Comparison of ENCODE assay signal across 9 mouse cellular contexts in genomic region chr2:155764679-155765418, GRCm38 (mm10). TPM values are rescaled to one million over a fixed set of nuclear protein-coding genes. Genes with fewer than 3 reads are reported as not detected.
A peak's percentile ranks its signal among the peaks of the same experiment; 100 is the strongest.
DNase-seq lines count a peak whose midpoint lies in the region; ATAC-seq and TF ChIP-seq lines count a peak whose summit lies in the region.
"Had no signal": no experiment of that assay in that cellular context is flagged by ENCODE, and none has a peak within 500 bp of the region (broad histone marks: within the 10 kb centered on the region; RNA-seq: fewer than 3 reads in every experiment).

No protein-coding gene starts in this region.

- intact Hi-C loops in left cerebral cortex, postnatal 36 days (cut with DNase I), result loop anchor here (5.0 kb wide), 2 partner anchors 68 to 248 kb away; partner anchors contain the start of genes Acss2 and Ggt7

- H3K4me2 ChIP-seq in forebrain, postnatal 0 days (ENCODE audit: low read depth), result no peak overlapping the region
- no peak overlapping the region for H3K4me2 ChIP-seq in midbrain, embryonic 14.5 days (ENCODE audit: low read length)
- H3K4me2 ChIP-seq: stomach, embryonic 15.5 days had no signal

- H3K27ac ChIP-seq in cerebellum, adult 2 months (ENCODE audit: insufficient read depth, low read length), result no peak overlapping the region
- H3K27ac ChIP-seq in forebrain, postnatal 0 days (ENCODE audit: low read depth, low read length), result no peak overlapping the region
- no peak overlapping the region for H3K27ac ChIP-seq in midbrain, embryonic 14.5 days (replicated peaks; ENCODE audit: low read depth, low read length)
- H3K27ac ChIP-seq: stomach, embryonic 15.5 days had no signal

- H3K4me1 ChIP-seq in cerebellum, adult 2 months (ENCODE audit: control insufficient read depth, insufficient read depth, low read length), result peaks cover 4% of the 10 kb centered on the region; the same call in 1 of the 2 replicates
- H3K4me1 ChIP-seq in forebrain, postnatal 0 days (ENCODE audit: insufficient read depth), result no peaks in the 10 kb centered on the region
- H3K4me1 ChIP-seq in midbrain, embryonic 14.5 days (ENCODE audit: control insufficient read depth, insufficient read depth, low read length), result no peaks in the 10 kb centered on the region
- H3K4me1 ChIP-seq: stomach, embryonic 15.5 days had no signal

- TF ChIP-seq POLR2A in cerebellum, adult 2 months (IDR thresholded peaks at IDR 0.05; ENCODE audit: borderline replicate concordance, insufficient read depth, low read length), result no peak

- no peaks in the 10 kb centered on the region for H3K36me3 ChIP-seq in forebrain, postnatal 0 days (ENCODE audit: insufficient read depth)
- no peaks in the 10 kb centered on the region for H3K36me3 ChIP-seq in midbrain, embryonic 14.5 days (ENCODE audit: control insufficient read depth, insufficient read depth, low read length)
- H3K36me3 ChIP-seq: stomach, embryonic 15.5 days had no signal

- WGBS in cerebellum, adult 2 months, result 40% methylated on average over 13 of the region's 13 CpGs
- 53% methylated on average over 13 of the region's 13 CpGs for WGBS in forebrain, postnatal 0 days
- WGBS in midbrain, embryonic 14.5 days, result 55% methylated on average over 13 of the region's 13 CpGs

- peak; percentile 81 for ATAC-seq in forebrain, postnatal 0 days
- peak; percentile 56 to 72; a peak in 3 of 4 replicates for ATAC-seq in hematopoietic stem cell, adult 5-6 weeks (replicated peaks in 1 of 2; ENCODE audit: insufficient read depth in 1 of 2, low FRiP score in 2 of 2, low TSS enrichment in 1 of 2, low read depth in 1 of 2, poor library complexity in 2 of 2, severe bottlenecking in 2 of 2)
- peak; percentile 43; the same call in 1 of the 2 replicates for ATAC-seq in midbrain, embryonic 14.5 days (ENCODE audit: low FRiP score, low TSS enrichment)

- no peak overlapping the region for H3K4me3 ChIP-seq in cerebellum, adult 2 months (replicated peaks; ENCODE audit: insufficient read depth, low read depth, low read length)
- H3K4me3 ChIP-seq in forebrain, postnatal 0 days (ENCODE audit: low read depth, low read length), result no peak overlapping the region
- H3K4me3 ChIP-seq in midbrain, embryonic 14.5 days (replicated peaks; ENCODE audit: low read depth, low read length), result no peak overlapping the region
- H3K4me3 ChIP-seq: stomach, embryonic 15.5 days had no signal

- TF ChIP-seq CTCF in cerebellum, adult 2 months (IDR thresholded peaks at IDR 0.05; ENCODE audit: borderline replicate concordance, insufficient read depth, low read depth, low read length), result peak; percentile 77
- peak; percentile 85 for TF ChIP-seq CTCF in forebrain, postnatal 0 days (IDR thresholded peaks at IDR 0.05; ENCODE audit: low read depth)

- no peaks in the 10 kb centered on the region for H3K27me3 ChIP-seq in cerebellum, adult 2 months (ENCODE audit: control insufficient read depth, insufficient read depth, low read length)
- H3K27me3 ChIP-seq in forebrain, postnatal 0 days (ENCODE audit: insufficient read depth, low read length), result no peaks in the 10 kb centered on the region
- H3K27me3 ChIP-seq in midbrain, embryonic 14.5 days (ENCODE audit: control insufficient read depth, insufficient read depth, low read length), result no peaks in the 10 kb centered on the region
- H3K27me3 ChIP-seq: stomach, embryonic 15.5 days had no signal

- DNase-seq in ovary, postnatal 14 days (ENCODE audit: low spot score), result peak; percentile 67
- no peak for DNase-seq in ovary, postnatal 36 days (ENCODE audit: low spot score)
- peak; percentile 78 to 80 for DNase-seq in cerebellum, adult 2 months
- DNase-seq in forebrain, postnatal 0 days, result peak; percentile 85
- peak; percentile 32 to 50 for DNase-seq in left cerebral cortex, postnatal 36 days (ENCODE audit: low spot score in 2 of 2)
- peak; percentile 92 for DNase-seq in midbrain, embryonic 14.5 days
- DNase-seq in testis, postnatal 10 days (ENCODE audit: low spot score), result peak; percentile 90

- H3K9ac ChIP-seq in forebrain, postnatal 0 days, result no peak overlapping the region
- H3K9ac ChIP-seq in midbrain, embryonic 14.5 days (replicated peaks; ENCODE audit: low read length), result no peak overlapping the region
- H3K9ac ChIP-seq: stomach, embryonic 15.5 days had no signal

- no peaks in the 10 kb centered on the region for H3K9me3 ChIP-seq in forebrain, postnatal 0 days (ENCODE audit: low read length)
- H3K9me3 ChIP-seq in midbrain, embryonic 14.5 days (ENCODE audit: control insufficient read depth, low read length), result no peaks in the 10 kb centered on the region
- H3K9me3 ChIP-seq: stomach, embryonic 15.5 days had no signal

RNA-seq across cellular contexts. Expression of gene Mmp24, which starts 10.3 kb away (rescaled TPM):
- polyA plus RNA-seq in cerebellum, adult 2 months (2012; rRNA removed), result 153 and 190 TPM in 2 replicates
- total RNA-seq in forebrain, postnatal 0 days (2014; rRNA removed), result 124 and 128 TPM in 2 replicates
- polyA plus RNA-seq in forebrain, postnatal 0 days (2015; fragmentation: Nextera tagmentation; extraction: Ambion mirVana), result 15.5 and 17.0 TPM in 2 replicates
- 0.10 TPM in 1 of 2 replicates, not detected in the other for total RNA-seq in hematopoietic stem cell, adult 5-6 weeks (2017)
- total RNA-seq in left cerebral cortex, postnatal 36 days (2021), result 10 to 100 TPM; 33.8 to 38.0 TPM
- polyA plus RNA-seq in midbrain, embryonic 14.5 days (2014; fragmentation: Nextera tagmentation; extraction: Ambion mirVana), result 17.7 and 24.6 TPM in 2 replicates

RNA-seq across cellular contexts. Expression of gene Procr, which starts 13.9 kb away (rescaled TPM):
- 1.9 TPM in 2 replicates for polyA plus RNA-seq in cerebellum, adult 2 months (2012; rRNA removed)
- total RNA-seq in forebrain, postnatal 0 days (2014; rRNA removed), result 1.6 and 1.9 TPM in 2 replicates
- polyA plus RNA-seq in forebrain, postnatal 0 days (2015; fragmentation: Nextera tagmentation; extraction: Ambion mirVana), result 1.6 and 1.9 TPM in 2 replicates
- total RNA-seq in hematopoietic stem cell, adult 5-6 weeks (2017), result 71.9 and 78.0 TPM in 2 replicates
- total RNA-seq in left cerebral cortex, postnatal 36 days (2021), result under 1 TPM; 0.82 to 0.86 TPM
- polyA plus RNA-seq in midbrain, embryonic 14.5 days (2014; fragmentation: Nextera tagmentation; extraction: Ambion mirVana), result 1.1 and 2.3 TPM in 2 replicates

RNA-seq across cellular contexts. Expression of gene Gm17581, which starts 29.2 kb away (rescaled TPM):
- not detected in 2 replicates for polyA plus RNA-seq in cerebellum, adult 2 months (2012; rRNA removed)
- not detected in 2 replicates for total RNA-seq in forebrain, postnatal 0 days (2014; rRNA removed)
- not detected in 2 replicates for polyA plus RNA-seq in forebrain, postnatal 0 days (2015; fragmentation: Nextera tagmentation; extraction: Ambion mirVana)
- not detected in 2 replicates for total RNA-seq in hematopoietic stem cell, adult 5-6 weeks (2017)
- total RNA-seq in left cerebral cortex, postnatal 36 days (2021), result not detected
- polyA plus RNA-seq in midbrain, embryonic 14.5 days (2014; fragmentation: Nextera tagmentation; extraction: Ambion mirVana), result not detected in 2 replicates
- polyA plus RNA-seq: stomach, embryonic 15.5 days had no signal

RNA-seq across cellular contexts. Expression of gene Edem2, which starts 35.6 kb away (rescaled TPM):
- polyA plus RNA-seq in cerebellum, adult 2 months (2012; rRNA removed), result 52.9 and 53.4 TPM in 2 replicates
- 35.9 and 41.9 TPM in 2 replicates for total RNA-seq in forebrain, postnatal 0 days (2014; rRNA removed)
- 30.7 and 34.1 TPM in 2 replicates for polyA plus RNA-seq in forebrain, postnatal 0 days (2015; fragmentation: Nextera tagmentation; extraction: Ambion mirVana)
- total RNA-seq in hematopoietic stem cell, adult 5-6 weeks (2017), result 44.5 and 48.5 TPM in 2 replicates
- total RNA-seq in left cerebral cortex, postnatal 36 days (2021), result 10 to 100 TPM; 19.1 to 19.7 TPM
- 42.6 and 47.2 TPM in 2 replicates for polyA plus RNA-seq in midbrain, embryonic 14.5 days (2014; fragmentation: Nextera tagmentation; extraction: Ambion mirVana)

RNA-seq across cellular contexts. Expression of gene BC029722, which starts 54.4 kb away (rescaled TPM):
- 72.8 and 81.5 TPM in 2 replicates for polyA plus RNA-seq in cerebellum, adult 2 months (2012; rRNA removed)
- total RNA-seq in forebrain, postnatal 0 days (2014; rRNA removed), result 26.4 and 31.4 TPM in 2 replicates
- 53.4 and 55.5 TPM in 2 replicates for polyA plus RNA-seq in forebrain, postnatal 0 days (2015; fragmentation: Nextera tagmentation; extraction: Ambion mirVana)
- 21.0 and 27.2 TPM in 2 replicates for total RNA-seq in hematopoietic stem cell, adult 5-6 weeks (2017)
- total RNA-seq in left cerebral cortex, postnatal 36 days (2021), result 10 to 100 TPM; 54.9 to 65.9 TPM
- 25.5 and 38.5 TPM in 2 replicates for polyA plus RNA-seq in midbrain, embryonic 14.5 days (2014; fragmentation: Nextera tagmentation; extraction: Ambion mirVana)

Comparison
In these comparisons a context has a peak if more than half of its experiments do, and no peak if none do; other contexts are left out.
1. RNA of gene Mmp24, which starts 10.3 kb away (total RNA-seq): 124 to 128 TPM in forebrain, postnatal 0 days and 33.8 to 38.0 TPM in left cerebral cortex, postnatal 36 days; 0.10 TPM in hematopoietic stem cell, adult 5-6 weeks; every median in the first group is over 10 times any median in the second.
2. RNA of gene Procr, which starts 13.9 kb away (total RNA-seq): 71.9 to 78.0 TPM in hematopoietic stem cell, adult 5-6 weeks; 1.6 to 1.9 TPM in forebrain, postnatal 0 days and 0.82 to 0.86 TPM in left cerebral cortex, postnatal 36 days; every median in the first group is over 10 times any median in the second.
3. Peak in every context shown above with its lines, with median percentiles within 50 percentile points of each other: ATAC-seq.